Mouse (Mus musculus) frontal cortex, postnatal 36 days (tissue): ENCODE results near the gene Sertad1.
"Not testable (repeated sequence)": the region's sequence is repeated elsewhere in the genome, so short reads cannot be mapped to it uniquely, and the experiment has no call there.

ENCODE experiments used
- DNase-seq, 2 experiments: peaks; one replicate each; pipeline ENCODE4 v3.0.0; 2022; ENCODE audit warnings: low spot score in 2 of 2

Sertad1 gene

DNA sequence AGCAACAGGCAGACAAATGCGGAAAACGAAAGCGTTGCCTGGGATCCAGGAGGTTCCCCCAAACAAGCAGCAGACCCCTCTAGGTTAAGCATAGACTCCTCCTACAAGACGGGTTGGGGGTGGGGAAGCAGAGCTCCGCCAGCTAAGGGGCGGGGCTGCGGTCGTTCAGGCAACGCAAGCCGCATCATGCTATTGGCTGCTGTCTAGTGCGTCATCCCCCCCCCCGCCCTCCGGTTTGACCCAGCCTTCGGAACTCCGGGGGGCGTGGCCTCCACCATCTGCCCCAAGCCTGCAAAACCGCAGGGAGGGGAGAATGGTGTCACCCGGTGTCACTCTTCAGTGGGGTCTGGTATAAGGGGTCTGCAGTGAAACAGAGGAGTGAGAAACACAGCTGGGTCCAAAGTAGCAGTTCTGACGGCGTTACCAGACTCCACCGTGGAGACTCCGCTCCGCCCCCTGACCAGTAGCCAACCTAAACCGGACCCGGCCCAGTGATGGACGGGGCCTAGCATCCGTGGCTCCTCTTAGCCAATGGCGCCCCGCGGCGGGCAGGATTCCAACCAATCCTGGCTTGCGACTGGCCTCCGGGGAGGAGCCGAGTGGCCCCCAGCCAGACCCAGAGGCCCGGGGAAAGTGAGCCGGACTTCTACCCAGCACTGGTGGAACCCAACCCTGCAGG, 13.4 kb upstream of the Sertad1 start, which contains the start of gene Sertad3:
Sertad3 (plus strand) TSS at position 613 of the 679 bp plus-strand sequence.
- DNase-seq: peak; percentile 98 to 99

DNA sequence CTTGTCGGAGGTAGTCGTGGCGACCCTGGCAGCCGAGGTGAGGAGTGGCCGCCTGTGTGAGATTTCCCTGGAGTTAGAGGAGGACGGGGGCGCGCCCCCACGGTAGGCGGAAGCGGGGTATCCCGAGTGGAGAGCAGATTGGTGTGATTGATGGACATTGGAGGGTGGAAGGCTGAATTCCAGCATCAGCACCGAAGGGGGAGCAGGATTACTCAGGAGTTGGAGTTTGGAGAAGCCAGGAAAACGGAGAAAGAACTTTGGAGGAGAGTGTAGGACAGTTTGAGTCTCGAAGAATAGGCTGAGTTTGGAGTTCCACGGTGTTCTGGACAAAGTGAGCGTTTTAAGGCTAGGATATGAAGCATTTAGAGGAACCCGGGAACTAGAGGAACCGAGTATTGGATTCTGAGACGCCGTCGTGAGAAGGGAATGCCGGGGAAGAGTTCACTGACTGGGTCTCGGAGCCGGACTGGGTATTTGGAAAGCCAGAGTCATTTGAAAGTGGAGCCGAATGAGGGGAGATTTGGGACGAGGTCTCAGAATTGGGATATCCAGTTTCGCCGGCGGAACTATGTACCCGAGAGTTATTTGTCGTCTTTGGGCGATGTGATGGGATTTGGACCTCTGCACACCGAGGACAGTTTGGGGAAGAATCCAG, 12.7 kb upstream of the Sertad1 start:
- DNase-seq: no peak

- DNase-seq: peak; percentile 95 to 97
Observed at GRCm38 (mm10) chr7:27474490-27474954, 12.2 kb upstream of the Sertad1 start.

GRCm38 (mm10) chr7:27475596-27475995, 11.1 kb upstream of the Sertad1 start:
- no peak for DNase-seq

DNA sequence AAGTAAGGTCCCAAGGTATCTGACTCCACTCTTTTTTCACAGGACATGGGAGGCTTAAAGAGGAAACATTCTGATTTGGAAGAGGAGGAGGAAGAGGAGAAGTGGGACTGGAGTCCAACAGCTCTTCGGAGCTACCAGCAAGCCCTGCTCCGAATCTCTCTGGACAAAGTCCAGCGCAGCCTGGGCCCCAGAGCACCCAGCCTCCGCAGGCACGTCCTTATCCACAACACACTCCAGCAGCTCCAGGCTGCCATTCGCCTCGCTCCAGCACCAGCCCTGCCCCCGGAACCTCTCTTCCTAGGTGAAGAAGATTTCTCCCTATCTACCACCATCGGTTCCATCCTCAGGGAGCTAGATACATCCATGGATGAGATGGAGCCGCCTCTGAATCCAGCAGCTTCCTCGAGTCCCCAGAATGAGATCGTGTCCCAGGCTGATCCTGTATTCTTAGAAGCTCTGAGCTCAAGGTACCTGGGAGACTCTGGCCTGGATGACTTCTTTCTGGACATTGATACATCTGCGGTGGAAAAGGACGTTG, 10.5 kb upstream of the Sertad1 start:
- no peak for DNase-seq

DNA sequence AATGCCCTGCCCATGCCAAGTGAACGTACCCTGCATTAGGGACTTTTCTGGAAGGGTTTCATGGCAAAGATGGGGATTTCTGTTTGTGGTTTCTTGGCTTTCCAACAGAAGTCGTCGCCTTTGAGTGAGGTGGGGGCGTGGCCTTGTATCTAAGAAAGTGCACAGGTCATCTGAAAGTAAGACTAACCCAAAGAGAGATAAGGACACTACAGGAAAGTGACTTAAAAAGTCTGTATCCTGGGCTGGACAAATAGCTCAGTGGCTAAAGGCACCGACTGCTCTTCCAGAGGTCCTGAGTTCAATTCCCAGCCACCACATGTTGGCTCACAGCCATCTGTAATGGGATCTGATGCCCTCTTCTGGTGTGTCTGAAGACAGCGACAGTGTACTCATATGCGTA, 8.1 kb upstream of the Sertad1 start:
- no peak for DNase-seq

DNA sequence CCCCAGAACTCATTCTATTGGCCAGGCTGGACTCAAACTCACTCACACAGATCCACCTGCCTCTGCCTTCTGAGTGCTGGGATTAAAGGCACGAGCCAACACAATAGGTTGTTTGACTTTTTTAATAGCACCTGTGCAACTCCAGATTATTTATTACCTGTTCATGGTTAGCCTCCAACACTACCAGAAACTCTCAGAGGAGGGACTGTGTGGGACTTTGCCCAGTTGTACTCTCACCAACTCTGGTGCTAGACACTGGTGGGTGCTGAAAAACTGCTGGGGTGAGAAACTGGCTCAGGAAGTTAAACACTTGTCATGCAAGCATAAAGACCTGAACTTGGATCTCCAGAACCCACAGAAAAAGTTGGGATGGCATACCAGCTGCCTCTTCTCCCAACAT, 7.0 kb upstream of the Sertad1 start:
- DNase-seq: no peak

DNA sequence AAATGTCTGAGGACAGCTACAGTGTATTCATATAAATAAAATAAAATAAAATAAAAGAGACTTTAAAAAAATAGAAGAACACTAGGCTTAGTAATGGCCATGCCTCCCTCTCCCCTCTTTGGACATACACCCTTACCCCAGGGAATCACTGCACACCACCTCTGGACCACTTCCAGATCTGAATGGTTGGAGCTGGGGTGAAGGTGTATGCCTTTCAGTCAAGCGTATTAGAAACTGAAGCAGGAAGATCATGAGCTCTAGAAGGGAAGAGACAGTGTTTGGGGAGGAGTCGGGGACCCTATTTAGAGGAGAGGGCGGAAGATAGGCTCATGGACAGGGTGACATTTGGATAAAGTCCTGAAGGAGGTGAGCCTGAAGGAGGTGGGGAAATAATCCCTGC, 6.2 kb upstream of the Sertad1 start:
- DNase-seq: no peak

- DNase-seq: no peak
Observed at GRCm38 (mm10) chr7:27480927-27481626, 5.6 kb upstream of the Sertad1 start.

DNA sequence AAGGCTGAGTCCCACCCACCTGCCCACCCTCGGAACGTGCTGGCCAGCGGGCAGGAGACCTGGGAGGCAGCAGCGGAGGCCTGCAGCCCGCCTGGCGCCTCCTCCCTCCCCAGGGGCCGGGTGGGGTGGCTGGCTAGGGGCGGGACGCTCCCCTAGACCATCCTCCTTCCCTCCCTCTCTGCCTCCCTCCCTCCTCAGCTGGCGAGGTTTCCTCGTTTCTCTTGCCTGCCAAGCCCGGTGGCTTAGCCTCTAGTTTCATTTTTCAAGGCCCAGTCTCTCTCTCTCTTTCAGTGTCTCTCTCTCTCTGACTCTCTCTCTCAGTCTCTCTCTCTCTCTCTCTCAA, 5.1 kb upstream of the Sertad1 start:
- peak; percentile 57 to 69 for DNase-seq

DNA sequence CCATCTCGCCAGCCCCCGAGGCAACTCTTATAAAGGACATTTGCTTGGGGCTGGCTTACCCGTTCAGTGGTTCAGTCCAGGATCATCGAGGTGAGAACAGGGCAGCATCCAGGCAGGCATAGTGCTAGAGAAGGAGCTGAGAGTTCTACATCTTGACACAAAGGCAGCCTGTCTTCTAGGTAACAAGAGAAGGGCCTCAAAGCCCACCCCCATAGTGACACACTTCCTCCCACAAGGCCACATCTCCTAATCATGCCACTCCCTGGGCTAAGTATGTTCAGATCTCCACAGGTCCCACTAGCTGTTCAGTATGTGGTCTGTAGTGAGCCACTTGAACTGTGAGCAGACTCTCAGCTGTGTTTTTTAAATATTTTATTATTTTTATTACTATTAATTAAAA, 2.9 kb upstream of the Sertad1 start:
- no peak for DNase-seq

DNA sequence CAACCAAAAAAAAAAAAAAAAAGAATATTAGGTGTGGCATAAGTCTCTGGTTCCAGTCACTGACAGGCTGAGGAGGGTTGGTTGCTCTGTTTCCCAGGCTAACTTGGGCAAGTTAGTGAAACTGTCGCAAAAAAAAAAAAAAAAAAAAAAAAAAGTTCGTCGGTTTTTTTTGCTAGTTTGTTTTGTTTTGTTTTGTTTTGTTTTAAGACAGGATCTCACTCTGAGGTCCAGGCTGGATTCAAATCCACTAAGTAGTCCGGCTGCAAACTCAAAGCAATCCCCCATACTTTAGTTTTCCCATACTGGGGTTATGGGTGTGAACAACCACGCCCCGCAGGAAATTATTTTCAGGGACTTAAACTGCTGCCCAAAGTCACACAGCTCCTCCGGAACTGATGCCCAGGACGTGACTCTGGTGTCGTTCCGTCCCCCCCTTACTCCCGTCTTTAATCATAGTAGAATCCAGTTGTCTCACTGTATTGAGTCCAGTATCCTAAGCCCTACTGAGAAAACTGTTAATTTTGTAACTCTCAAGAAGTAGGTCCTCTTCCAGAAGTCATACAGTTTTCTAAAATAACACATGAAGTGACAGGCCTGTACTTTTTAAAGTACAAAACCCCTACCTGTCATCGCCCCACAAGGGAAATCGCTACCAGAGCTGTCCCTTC, 474 bp upstream of the Sertad1 start:
- DNase-seq: no peak

DNA sequence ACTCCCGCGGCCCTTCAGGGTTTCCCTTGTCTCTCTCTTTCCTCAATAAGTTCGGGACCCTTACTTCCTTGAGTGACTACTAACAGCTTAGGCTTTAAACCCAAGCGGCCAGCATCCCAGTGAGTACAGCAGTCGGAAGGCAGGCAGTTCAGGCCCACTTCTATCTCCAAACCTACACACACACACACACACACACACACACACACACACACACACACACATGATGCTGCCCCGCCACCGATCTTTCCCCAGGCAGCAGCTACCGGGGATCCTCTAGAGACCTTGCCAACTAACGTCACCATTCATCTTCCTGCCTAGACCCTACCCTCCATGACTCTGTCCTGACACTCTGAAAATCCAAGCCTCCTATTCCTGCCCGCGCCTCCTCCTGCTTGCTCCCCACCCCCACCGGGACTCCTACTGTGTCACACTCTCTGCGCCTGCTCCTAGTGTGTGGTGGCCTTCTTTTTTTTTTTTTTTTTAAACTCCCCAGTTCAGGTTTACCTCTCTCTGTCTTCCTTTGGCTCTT, 1.1 kb downstream of the Sertad1 start:
- peak in 1 of 2 experiments; percentile 68 for DNase-seq

GRCm38 (mm10) chr7:27489270-27489869, 2.7 kb downstream of the Sertad1 start:
- no peak for DNase-seq

DNA sequence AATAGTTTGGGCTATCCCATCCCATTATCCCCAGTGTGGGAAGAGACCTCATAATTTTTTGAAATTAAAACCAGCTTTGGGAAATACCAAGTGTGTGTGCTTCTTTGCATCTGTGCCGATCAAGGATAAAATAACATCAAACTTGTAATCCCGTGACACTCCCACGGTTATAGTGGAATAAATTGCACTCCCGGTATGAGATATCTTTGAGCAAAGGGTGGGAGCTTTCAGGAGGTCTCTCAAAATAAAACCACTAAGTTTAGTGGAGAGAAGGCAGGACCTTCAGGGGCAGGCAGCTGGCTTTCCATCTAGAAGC, 3.5 kb downstream of the Sertad1 start:
- no peak for DNase-seq

DNA sequence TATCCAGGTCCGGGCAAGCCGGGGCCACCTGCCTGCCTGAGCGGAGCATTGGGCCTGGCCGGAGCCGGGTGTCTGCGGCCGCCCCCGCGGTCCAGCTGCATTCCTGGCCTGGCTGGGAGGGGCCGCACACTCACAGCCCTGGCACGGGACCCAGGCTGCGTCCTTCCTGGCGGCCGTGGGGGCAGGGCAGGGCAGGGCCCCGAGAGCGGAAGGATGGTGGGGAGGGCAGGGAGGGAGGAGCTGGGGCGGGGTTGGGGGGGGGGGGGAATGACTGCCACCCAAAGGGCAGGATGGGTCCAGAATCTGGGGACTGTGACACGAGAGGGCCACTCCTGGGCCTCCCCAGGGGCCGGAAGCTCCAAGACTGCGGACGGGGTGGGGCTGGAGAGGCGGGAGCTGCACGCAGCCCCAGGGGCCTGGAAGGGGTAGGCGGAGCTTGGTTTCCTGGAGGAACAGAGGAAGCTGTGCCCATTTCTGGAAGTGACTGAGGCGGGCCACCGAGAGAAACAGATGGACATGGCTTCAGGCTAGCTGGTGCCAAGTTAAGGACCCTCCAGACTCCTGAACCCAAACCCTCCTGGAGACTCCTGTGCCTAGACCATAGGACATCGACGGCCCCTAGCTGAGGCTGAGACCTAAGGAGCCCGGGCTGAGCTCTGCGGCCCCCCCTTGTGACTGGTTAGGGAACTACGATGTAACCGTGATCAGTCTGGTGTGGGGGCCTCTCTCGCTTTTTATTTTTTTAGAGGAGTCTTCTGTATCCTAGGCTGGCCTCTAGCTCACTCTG, 4.0 kb downstream of the Sertad1 start:
- peak; percentile 84 to 85 for DNase-seq

GRCm38 (mm10) chr7:27491856-27492255, 5.1 kb downstream of the Sertad1 start:
- DNase-seq: no peak

DNA sequence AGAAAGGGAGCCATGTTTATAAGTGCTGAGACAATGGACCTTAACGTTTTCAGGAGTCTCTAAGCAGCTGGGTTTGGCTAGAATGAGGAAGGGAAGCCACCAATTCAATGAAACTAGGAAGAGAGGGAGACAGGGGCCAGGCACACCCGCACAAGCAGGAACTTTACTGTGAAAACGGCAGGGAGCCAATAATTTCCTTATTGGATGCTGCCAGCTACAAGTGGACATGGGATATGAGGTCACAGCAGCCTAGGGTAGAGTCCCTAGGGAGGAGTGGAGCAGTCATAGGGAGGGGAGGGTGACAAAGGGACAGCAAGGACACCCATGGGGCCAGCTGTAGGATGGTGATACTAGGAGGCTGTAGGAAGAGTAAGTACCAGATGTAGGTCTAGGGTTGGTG, 6.3 kb downstream of the Sertad1 start:
- DNase-seq: no peak

DNA sequence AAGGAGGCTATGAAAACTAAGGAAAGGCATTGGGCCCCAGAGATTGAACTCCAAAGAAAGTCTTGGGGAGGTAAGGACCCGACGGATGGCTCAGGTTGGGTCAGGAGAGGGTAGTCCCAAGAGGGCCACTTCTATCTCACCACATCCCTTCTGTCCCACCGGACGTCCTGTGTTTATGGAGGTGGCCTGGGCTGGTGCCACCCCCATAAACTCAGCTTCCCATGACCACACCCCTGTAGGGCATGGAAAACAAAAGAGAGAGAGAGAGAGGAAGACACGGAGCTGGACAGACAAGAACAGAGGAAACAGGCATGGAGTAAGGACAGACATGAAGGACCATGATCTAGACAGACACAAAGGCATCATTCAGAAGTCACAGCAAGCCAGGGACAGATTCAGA, 6.7 kb downstream of the Sertad1 start:
- DNase-seq: no peak

DNA sequence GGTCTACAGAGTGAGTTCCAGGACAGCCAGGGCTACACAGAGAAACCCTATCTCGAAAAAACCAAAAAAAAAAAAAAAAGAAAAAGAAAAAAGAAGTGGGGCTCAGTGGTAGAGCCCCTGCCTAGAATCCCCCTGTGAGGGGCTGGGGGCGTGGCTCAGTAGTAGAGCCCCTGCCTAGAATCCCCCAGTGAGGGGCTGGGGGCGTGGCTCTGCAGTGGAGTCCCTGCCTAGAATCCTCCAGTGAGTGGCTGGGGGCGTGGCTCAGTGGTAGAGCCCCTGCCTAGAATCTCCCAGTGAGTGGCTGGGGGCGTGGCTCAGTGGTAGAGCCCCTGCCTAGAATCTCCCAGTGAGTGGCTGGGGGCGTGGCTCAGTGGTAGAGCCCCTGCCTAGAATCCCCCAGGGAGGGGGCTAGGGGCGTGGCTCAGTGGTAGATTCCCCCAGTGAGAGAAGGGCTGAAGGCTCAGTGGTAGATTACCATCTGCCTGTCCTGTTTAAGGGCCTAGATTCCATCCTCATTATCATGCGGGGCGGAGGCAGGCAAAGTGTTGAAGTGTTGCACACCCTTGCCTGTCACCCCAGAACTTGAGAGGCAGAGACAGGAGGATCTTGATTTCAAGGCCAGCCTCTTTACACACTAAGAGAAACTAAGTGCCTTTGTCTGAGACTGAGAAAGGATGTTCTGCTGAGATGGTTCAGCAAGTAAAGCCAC, 8.1 kb downstream of the Sertad1 start:
- DNase-seq: not testable (repeated sequence)
